Mouse (Mus musculus) hindbrain, embryonic 11.5 days (tissue): ENCODE measurements around the gene Vmn1r197. TPM values are rescaled to one million over a fixed set of nuclear protein-coding genes. Genes with fewer than 3 reads are reported as not detected.
"Not testable (repeated sequence)": the region's sequence is repeated elsewhere in the genome, so short reads cannot be mapped to it uniquely, and the experiment has no call there.

ENCODE experiments used
- ATAC-seq: fragments of 200-750 bp; cut with Nextera tagmentation; 2 replicates; pipeline ENCODE4 v1.8.0; 2017; ENCODE audit warnings: mild to moderate bottlenecking, moderate TSS enrichment, moderate library complexity; ENCODE audit not compliant: low FRiP score
- DNase-seq: peaks from one replicate; pipeline ENCODE4 v3.0.0-alpha.2; 2015; ENCODE audit warnings: low spot score
- H3K27ac ChIP-seq: fragments of 300-500 bp; sonication (generic); 2 replicates; pipeline ENCODE4 v1.5.1; 2014; ENCODE audit warnings: mild to moderate bottlenecking, low read depth, low read length
- H3K27me3 ChIP-seq: fragments of 300-500 bp; sonication (generic); 2 replicates; pipeline ENCODE4 v1.6.1; 2014; ENCODE audit warnings: mild to moderate bottlenecking, low read length, moderate library complexity, mixed read lengths; ENCODE audit not compliant: control insufficient read depth, insufficient read depth
- H3K36me3 ChIP-seq: fragments of 300-500 bp; sonication (generic); 2 replicates; pipeline ENCODE4 v1.6.1; 2014; ENCODE audit warnings: mild to moderate bottlenecking, low read length, moderate library complexity, mixed read lengths; ENCODE audit not compliant: control insufficient read depth, insufficient read depth
- H3K4me1 ChIP-seq: fragments of 300-500 bp; sonication (generic); replicated peaks from 2 replicates; pipeline ENCODE4 v1.6.1; 2014; ENCODE audit warnings: low read length, mixed read lengths; ENCODE audit not compliant: control insufficient read depth, insufficient read depth
- H3K4me2 ChIP-seq: fragments of 300-500 bp; sonication (generic); replicated peaks from 2 replicates; pipeline ENCODE4 v1.6.1; 2014; ENCODE audit warnings: mild to moderate bottlenecking, low read depth, low read length
- H3K4me3 ChIP-seq: fragments of 300-500 bp; sonication (generic); 2 replicates; pipeline ENCODE4 v1.5.1; 2014; ENCODE audit warnings: low read depth, low read length
- H3K9ac ChIP-seq: fragments of 300-500 bp; sonication (generic); 2 replicates; pipeline ENCODE4 v1.6.1; 2014; ENCODE audit warnings: low read depth, low read length
- H3K9me3 ChIP-seq: fragments of 300-500 bp; sonication (generic); 2 replicates; pipeline ENCODE4 v1.6.1; 2016; ENCODE audit warnings: low read length; ENCODE audit not compliant: control insufficient read depth
- WGBS: fragments of 180-500 bp; shearing (Covaris S2); extraction: QIAGEN DNeasy Blood & Tissue Kit; methylation state at CpG from one replicate; pipeline ENCODE4 v1.1.7; 2014; 5-methylcytosine and 5-hydroxymethylcytosine counted together
- polyA plus RNA-seq: library from polyadenylated mRNA; unstranded; fragments of >200 nt; fragmentation: Nextera tagmentation; extraction: Ambion mirVana; gene quantifications from 2 replicates; pipeline ENCODE4 v1.2.1, GENCODE M21; 2014

Vmn1r197 gene
- polyA plus RNA-seq, 1 experiment from 2014 or later: not detected

GRCm38 (mm10) chr13:22350064-22350463 lies 25.7 kb downstream of the Vmn1r197 start, which contains the start of gene Vmn1r198:
Gene Vmn1r198, plus strand, starts transcription at chr13:22350364.
- DNase-seq: no peak
- H3K4me2 ChIP-seq: no peak within 1 kb of the TSS
- H3K9ac ChIP-seq: no peak within 1 kb of the TSS
- H3K9me3 ChIP-seq: no peaks in the 10 kb centered on the region
- no peak within 1 kb of the TSS for H3K4me3 ChIP-seq
- no peaks in the 10 kb centered on the region for H3K4me1 ChIP-seq
- 68% methylated on average over 1 of the region's 1 CpGs for WGBS
- H3K27ac ChIP-seq: no peak within 1 kb of the TSS
- ATAC-seq: no peak
- no peaks in the 10 kb centered on the region for H3K27me3 ChIP-seq
- H3K36me3 ChIP-seq: no peaks in the 10 kb centered on the region

- ATAC-seq (no peak), DNase-seq (no peak)
- Histone ChIP-seq H3K27me3 (no peaks in the 10 kb centered on the region), H3K27ac (no peak overlapping the region), H3K36me3 (no peaks in the 10 kb centered on the region), H3K4me1 (no peaks in the 10 kb centered on the region), H3K4me3 (no peak overlapping the region), H3K4me2 (no peak overlapping the region), H3K9me3 (no peaks in the 10 kb centered on the region), H3K9ac (no peak overlapping the region)
- WGBS: 85% methylated on average over 1 of the region's 1 CpGs
Measured at GRCm38 (mm10) chr13:22350813-22351212, 26.4 kb downstream of the Vmn1r197 start.

- H3K36me3 ChIP-seq: no peaks in the 10 kb centered on the region
- 82% methylated on average over 2 of the region's 2 CpGs for WGBS
- H3K4me2 ChIP-seq: no peak within 1 kb of the TSS
- no peak within 1 kb of the TSS for H3K27ac ChIP-seq
- DNase-seq (no peak), ATAC-seq (no peak)
- no peaks in the 10 kb centered on the region for H3K27me3 ChIP-seq
- H3K9ac ChIP-seq: no peak within 1 kb of the TSS
- no peak within 1 kb of the TSS for H3K4me3 ChIP-seq
- H3K9me3 ChIP-seq: no peaks in the 10 kb centered on the region
- H3K4me1 ChIP-seq: no peaks in the 10 kb centered on the region
Measured at GRCm38 (mm10) chr13:22379518-22379917, 55.1 kb downstream of the Vmn1r197 start, which contains the start of gene Vmn1r199. Gene Vmn1r199, plus strand, starts transcription at chr13:22379818.

- not testable (repeated sequence) for H3K36me3 ChIP-seq, ATAC-seq, H3K4me2 ChIP-seq, H3K27ac ChIP-seq, H3K9me3 ChIP-seq, H3K27me3 ChIP-seq, H3K4me3 ChIP-seq, H3K9ac ChIP-seq, DNase-seq, H3K4me1 ChIP-seq
- 85% methylated on average over 3 of the region's 3 CpGs for WGBS
Measured at GRCm38 (mm10) chr13:22381128-22381527, 56.7 kb downstream of the Vmn1r197 start.

Other genes with a start within 250 kb of the Vmn1r197 start
- gene Vmn1r188, start 240.1 kb upstream of the Vmn1r197 start, polyA plus RNA-seq: not detected in 2 replicates
- not detected in 2 replicates for gene Vmn1r189, start 218.8 kb upstream of the Vmn1r197 start, polyA plus RNA-seq
- gene Vmn1r191, start 140.6 kb upstream of the Vmn1r197 start, polyA plus RNA-seq: not detected in 2 replicates
- gene Vmn1r192, start 133.4 kb upstream of the Vmn1r197 start, polyA plus RNA-seq: not detected in 2 replicates
- not detected in 2 replicates for gene Vmn1r193, start 101.4 kb upstream of the Vmn1r197 start, polyA plus RNA-seq
- not detected in 2 replicates for gene Vmn1r194, start 80.4 kb upstream of the Vmn1r197 start, polyA plus RNA-seq
- not detected in 2 replicates for gene Vmn1r195, start 54.1 kb upstream of the Vmn1r197 start, polyA plus RNA-seq
- gene Vmn1r196, start 34.7 kb upstream of the Vmn1r197 start, polyA plus RNA-seq: not detected in 2 replicates
- gene Vmn1r198, start 25.8 kb downstream of the Vmn1r197 start, polyA plus RNA-seq: not detected in 2 replicates
- gene Vmn1r199, start 55.2 kb downstream of the Vmn1r197 start, polyA plus RNA-seq: not detected in 2 replicates
- gene Vmn1r200, start 65.8 kb downstream of the Vmn1r197 start, polyA plus RNA-seq: not detected in 2 replicates
- gene Vmn1r201, start 147.3 kb downstream of the Vmn1r197 start, polyA plus RNA-seq: not detected in 2 replicates
- not detected in 2 replicates for gene Vmn1r202, start 180.8 kb downstream of the Vmn1r197 start, polyA plus RNA-seq
- not detected in 2 replicates for gene Vmn1r203, start 193.5 kb downstream of the Vmn1r197 start, polyA plus RNA-seq
- gene Vmn1r204, start 228.6 kb downstream of the Vmn1r197 start, polyA plus RNA-seq: not detected in 2 replicates